In the genomic region with DNA sequence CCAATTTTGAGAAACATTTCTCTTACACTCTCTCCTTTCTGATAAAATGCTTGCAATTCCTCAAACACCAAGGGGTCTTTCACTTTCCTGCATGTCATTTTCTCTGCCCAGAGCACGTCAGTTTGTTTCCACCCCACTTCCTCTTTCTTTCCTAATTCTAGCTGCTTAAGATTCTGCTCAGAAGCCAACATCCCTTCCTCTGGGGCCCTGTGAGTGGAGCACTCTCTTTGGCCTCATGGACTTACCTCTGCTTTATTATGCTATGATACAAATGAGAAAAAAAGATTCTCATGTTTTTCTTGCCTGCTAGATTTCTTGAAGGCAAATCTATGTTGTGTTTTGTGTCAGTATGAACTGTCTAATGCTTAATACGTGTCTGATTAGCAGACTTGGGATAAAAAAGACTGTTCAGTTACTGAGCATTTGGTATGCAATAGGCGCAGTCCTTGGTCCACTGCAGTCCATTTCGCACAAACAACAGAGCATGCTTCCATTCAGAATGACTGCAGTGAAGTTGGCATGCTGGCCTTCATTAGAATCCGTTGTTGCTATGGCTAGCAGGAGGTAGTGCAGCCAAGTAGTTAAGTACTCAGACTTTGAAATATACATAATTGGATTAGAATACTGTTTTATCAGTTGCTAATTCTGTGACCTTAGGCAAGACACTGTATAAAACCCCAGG, we compare ENCODE assay signal across 8 mouse cellular contexts.
A peak's percentile ranks its signal among the peaks of the same experiment; 100 is the strongest.
DNase-seq lines count a peak whose midpoint lies in the region; ATAC-seq and TF ChIP-seq lines count a peak whose summit lies in the region.

No protein-coding gene starts in this region.

- peak; percentile 26 to 56 for DNase-seq in layer of hippocampus, adult 2 months (ENCODE audit: low spot score in 2 of 2)
- no peak for DNase-seq in layer of hippocampus, postnatal 25 days (ENCODE audit: extremely low spot score in 1 of 2, low spot score in 1 of 2)
- peak; percentile 46 for DNase-seq in brain, embryonic 18.5 days (ENCODE audit: low read depth, low spot score)
- no peak for DNase-seq in adipocyte (ENCODE audit: low spot score)
- DNase-seq in gastrocnemius, adult 18-20 months (ENCODE audit: low spot score), result no peak
- no peak for DNase-seq in thymus, postnatal 10 days (ENCODE audit: low spot score in 2 of 2)

- no peak overlapping the region; the same call in none of the 2 replicates for H3K4me2 ChIP-seq in forebrain, embryonic 16.5 days (ENCODE audit: low read length)
- H3K4me2 ChIP-seq in midbrain, embryonic 13.5 days (replicated peaks), result no peak overlapping the region

- TF ChIP-seq CTCF in layer of hippocampus, adult 2 months (conservative IDR thresholded peaks at IDR 0.05), result no peak

- peak; percentile 94 for ATAC-seq in forebrain, embryonic 16.5 days
- ATAC-seq in midbrain, embryonic 13.5 days, result peak; percentile 85

- H3K4me3 ChIP-seq in layer of hippocampus, adult 2 months, result peak overlapping the region; percentile 15; the same call in 1 of the 2 replicates
- H3K4me3 ChIP-seq in forebrain, embryonic 16.5 days (replicated peaks; ENCODE audit: low read length), result no peak overlapping the region
- H3K4me3 ChIP-seq in midbrain, embryonic 13.5 days (replicated peaks), result no peak overlapping the region

- H3K27ac ChIP-seq in layer of hippocampus, adult 2 months, result peak overlapping the region; percentile 83
- H3K27ac ChIP-seq in forebrain, embryonic 16.5 days (ENCODE audit: low read length), result peak overlapping the region; percentile 57
- peak overlapping the region; percentile 64 for H3K27ac ChIP-seq in midbrain, embryonic 13.5 days

- no peaks in the 10 kb centered on the region; the same call in 1 of the 2 replicates for H3K4me1 ChIP-seq in forebrain, embryonic 16.5 days (replicated peaks; ENCODE audit: control insufficient read depth, insufficient read depth, low read length)
- peaks cover 16% of the 10 kb centered on the region for H3K4me1 ChIP-seq in midbrain, embryonic 13.5 days (replicated peaks)

- H3K27me3 ChIP-seq in forebrain, embryonic 16.5 days (replicated peaks; ENCODE audit: control insufficient read depth, insufficient read depth, low read length), result no peaks in the 10 kb centered on the region
- no peaks in the 10 kb centered on the region for H3K27me3 ChIP-seq in midbrain, embryonic 13.5 days

- H3K9me3 ChIP-seq in forebrain, embryonic 16.5 days (ENCODE audit: control insufficient read depth, low read length), result no peaks in the 10 kb centered on the region
- H3K9me3 ChIP-seq in midbrain, embryonic 13.5 days, result no peaks in the 10 kb centered on the region

- WGBS in forebrain, embryonic 16.5 days, result 8% methylated on average over 5 of the region's 5 CpGs
- WGBS in midbrain, embryonic 13.5 days, result 25% methylated on average over 5 of the region's 5 CpGs

- no peak overlapping the region for H3K9ac ChIP-seq in forebrain, embryonic 16.5 days (replicated peaks; ENCODE audit: low read depth, low read length)
- no peak overlapping the region for H3K9ac ChIP-seq in midbrain, embryonic 13.5 days (replicated peaks)

- H3K36me3 ChIP-seq in forebrain, embryonic 16.5 days (ENCODE audit: control insufficient read depth, insufficient read depth), result no peaks in the 10 kb centered on the region
- no peaks in the 10 kb centered on the region for H3K36me3 ChIP-seq in midbrain, embryonic 13.5 days

Comparison
In these comparisons a context has a peak if more than half of its experiments do, and no peak if none do; other contexts are left out.
1. DNase-seq: peak in layer of hippocampus, adult 2 months (2 of 2) and brain, embryonic 18.5 days (single experiment); none in layer of hippocampus, postnatal 25 days (0 of 2), adipocyte (single experiment), gastrocnemius, adult 18-20 months (single experiment) and thymus, postnatal 10 days (0 of 2).
2. Peak in every context shown above with its lines, with median percentiles within 50 percentile points of each other: H3K27ac ChIP-seq.